Mouse (Mus musculus) heart, postnatal 4 days (tissue): ENCODE results near the gene Cd38. TPM values are rescaled to one million over a fixed set of nuclear protein-coding genes. Genes with fewer than 3 reads are reported as not detected.
A peak's percentile ranks its signal among the peaks of the same experiment; 100 is the strongest.
"Not testable (repeated sequence)": the region's sequence is repeated elsewhere in the genome, so short reads cannot be mapped to it uniquely, and the experiment has no call there.

Experiments
- DNase-seq: peaks from one replicate; pipeline ENCODE4 v3.0.0; 2021
- total RNA-seq, 2 experiments: library from RNA; stranded (reverse); gene quantifications; 2 replicates each; pipeline ENCODE4 v1.2.3; 2021

The Cd38 gene
- total RNA-seq, 2 experiments from 2014 or later: 9.3 to 9.6 TPM

GRCm38 (mm10) chr5:43860096-43860495, 8.3 kb upstream of the Cd38 start:
- no peak for DNase-seq

- no peak for DNase-seq
Measured at GRCm38 (mm10) chr5:43860670-43861431, 7.5 kb upstream of the Cd38 start.

DNA sequence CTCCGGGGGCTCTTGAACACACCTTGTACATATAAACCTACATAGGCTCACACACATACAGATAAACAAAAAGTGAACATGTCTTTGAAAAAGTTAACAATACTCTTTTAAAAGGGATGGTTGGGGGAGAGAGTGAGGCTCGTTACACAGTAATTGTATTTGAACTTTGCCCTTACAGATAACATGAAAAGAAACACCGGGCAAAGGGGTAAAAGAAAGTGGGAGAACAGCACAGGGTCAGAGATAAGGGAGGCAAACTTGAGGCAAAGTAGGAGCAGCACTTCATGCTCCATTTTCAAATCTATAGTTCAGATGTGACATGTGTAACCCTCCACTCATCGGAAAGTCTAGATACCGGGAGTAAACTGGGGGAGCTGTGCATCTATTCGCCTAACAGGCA, 4.7 kb upstream of the Cd38 start:
- DNase-seq: no peak

GRCm38 (mm10) chr5:43865316-43865715, 3.0 kb upstream of the Cd38 start:
- DNase-seq: no peak

GRCm38 (mm10) chr5:43868711-43869600, 603 bp downstream of the Cd38 start:
- peak; percentile 44 for DNase-seq

GRCm38 (mm10) chr5:43871845-43872244, 3.5 kb downstream of the Cd38 start:
- DNase-seq: no peak

- DNase-seq: no peak
Measured at GRCm38 (mm10) chr5:43872652-43873051, 4.3 kb downstream of the Cd38 start.

- no peak for DNase-seq
Measured at GRCm38 (mm10) chr5:43882034-43882433, 13.7 kb downstream of the Cd38 start.

- no peak for DNase-seq
Measured at GRCm38 (mm10) chr5:43885060-43885820, 16.9 kb downstream of the Cd38 start.

GRCm38 (mm10) chr5:43892386-43892785, 24.0 kb downstream of the Cd38 start:
- peak; percentile 40 for DNase-seq

DNA sequence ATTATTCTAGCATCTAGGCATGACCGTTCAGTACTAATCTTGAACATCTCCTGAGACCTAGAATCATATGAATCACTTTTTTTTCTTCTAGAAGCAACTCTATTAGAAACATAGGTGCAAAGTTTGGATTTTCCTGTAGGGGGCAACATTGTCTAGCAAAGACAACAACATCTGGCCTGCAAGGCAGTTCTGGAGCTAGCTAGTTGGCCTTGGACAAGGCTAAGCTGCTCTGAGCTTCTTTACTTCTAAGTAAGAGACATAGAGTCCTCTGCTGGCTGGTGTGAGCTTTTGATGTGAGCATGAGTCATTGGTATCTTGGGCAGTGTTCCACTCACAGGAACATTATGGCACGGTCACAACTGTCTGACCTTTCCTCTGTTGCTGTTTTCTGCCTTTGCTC, 25.8 kb downstream of the Cd38 start:
- DNase-seq: peak; percentile 32

- DNase-seq: no peak
Measured at GRCm38 (mm10) chr5:43895931-43896330, 27.6 kb downstream of the Cd38 start.

GRCm38 (mm10) chr5:43904685-43905084, 36.3 kb downstream of the Cd38 start:
- no peak for DNase-seq

DNA sequence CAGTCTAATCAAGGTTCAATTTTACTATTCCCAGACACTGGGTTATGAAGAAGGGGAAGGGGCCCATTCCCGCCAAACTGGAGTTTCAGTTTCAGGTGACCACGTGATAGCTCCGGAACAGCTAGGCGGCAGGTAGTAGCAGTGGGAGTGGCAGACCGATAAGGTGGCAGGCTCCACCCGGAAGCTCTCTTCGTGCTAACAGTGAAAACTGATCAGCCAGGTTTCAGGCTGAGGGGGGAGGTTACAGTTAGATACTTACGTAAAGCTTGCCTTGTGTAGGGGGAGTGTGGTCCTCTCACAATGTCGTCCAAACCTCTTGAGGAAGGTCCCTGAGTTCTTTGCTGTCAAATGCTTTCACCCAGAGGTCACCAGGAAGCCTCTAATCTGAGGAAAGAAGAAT, 40.9 kb downstream of the Cd38 start:
- no peak for DNase-seq

GRCm38 (mm10) chr5:43910006-43910405, 41.7 kb downstream of the Cd38 start:
- no peak for DNase-seq

DNA sequence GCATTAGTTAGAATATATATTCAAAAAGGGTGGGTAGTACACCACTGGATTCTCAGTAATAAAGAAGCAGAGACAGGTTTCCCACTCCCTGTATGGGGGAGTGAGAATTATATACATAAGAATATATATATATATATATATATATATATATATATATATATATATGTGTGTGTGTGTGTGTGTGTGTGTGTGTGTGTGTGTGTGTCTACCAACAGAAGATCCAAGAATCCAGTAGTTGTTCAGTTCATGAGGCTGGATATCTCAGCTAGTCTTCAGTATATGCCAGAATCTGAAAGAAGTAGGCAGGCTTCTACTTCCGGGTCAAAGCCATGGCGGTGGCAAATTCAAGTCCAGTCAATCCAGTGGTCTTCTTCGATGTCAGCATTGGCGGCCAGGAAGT, 44.5 kb downstream of the Cd38 start, which contains the start of gene Gm7879:
Gm7879 (plus strand) TSS at position 301 of the 400 bp plus-strand sequence.
- DNase-seq: not testable (repeated sequence)

GRCm38 (mm10) chr5:43915261-43915886, 47.0 kb downstream of the Cd38 start:
- no peak for DNase-seq

DNA sequence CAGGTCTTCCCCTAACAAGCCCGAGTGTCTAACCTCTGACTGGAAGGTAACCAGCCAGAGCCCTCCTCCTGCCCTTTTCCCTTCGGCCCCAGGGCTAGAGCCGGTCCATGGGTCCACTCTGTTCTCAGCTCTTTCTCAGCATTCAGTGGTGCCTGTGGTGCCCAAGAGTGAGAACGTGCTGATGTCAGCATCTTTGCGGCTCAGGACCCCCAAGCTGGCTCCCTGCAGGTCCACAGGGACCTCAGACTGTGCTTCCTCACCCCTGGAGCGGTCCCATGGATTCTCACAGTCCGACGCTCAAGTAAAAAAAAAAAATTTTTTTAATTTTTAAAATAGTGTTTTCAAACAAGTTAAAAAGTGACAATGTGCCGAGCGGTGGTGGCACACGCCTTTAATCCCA, 53.5 kb downstream of the Cd38 start:
- DNase-seq: no peak

DNA sequence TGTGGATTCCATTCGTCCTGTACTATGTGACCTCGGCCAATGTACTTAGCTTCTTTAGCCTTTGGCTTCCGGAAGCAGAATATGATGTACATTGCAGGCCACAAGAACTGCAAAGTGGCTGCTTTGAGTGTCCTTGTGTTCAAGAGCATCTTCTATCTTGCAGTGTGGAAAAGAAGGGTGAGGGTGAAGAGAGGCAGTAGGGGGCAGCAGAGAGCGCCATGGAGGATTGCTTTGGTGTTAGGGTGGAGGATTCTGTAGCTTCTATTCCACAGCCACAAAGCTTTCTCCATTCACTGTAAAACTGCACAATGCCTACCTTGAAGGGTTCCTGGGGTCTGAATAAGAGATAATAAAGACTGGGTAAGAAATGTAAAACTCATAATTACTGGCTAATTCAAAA, 55.6 kb downstream of the Cd38 start:
- DNase-seq: peak; percentile 72

- no peak for DNase-seq
Measured at GRCm38 (mm10) chr5:43927729-43928128, 59.4 kb downstream of the Cd38 start.

DNA sequence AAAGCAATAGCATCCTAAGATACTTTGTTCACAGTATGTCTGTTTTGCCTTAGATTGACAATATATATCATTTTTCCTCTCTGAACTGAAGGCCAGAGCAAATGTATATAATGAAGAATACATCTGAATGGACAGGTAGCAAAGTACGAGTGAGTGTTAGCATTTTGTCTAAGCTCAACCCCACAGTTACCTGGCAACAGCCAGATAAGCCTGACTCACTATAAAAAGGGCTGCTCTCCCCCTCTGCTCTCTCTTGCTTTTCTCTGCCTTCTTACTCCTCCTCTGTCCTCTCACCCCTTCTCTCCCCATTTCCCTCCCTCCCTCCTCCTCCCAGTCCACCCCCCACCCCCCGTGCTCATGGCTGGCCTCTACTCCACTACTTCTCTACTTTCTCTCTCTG, 64.9 kb downstream of the Cd38 start:
- no peak for DNase-seq

GRCm38 (mm10) chr5:43947330-43947977, 79.1 kb downstream of the Cd38 start:
- no peak for DNase-seq
